Mouse (Mus musculus) heart, embryonic 14.5 days (tissue): ENCODE results near the gene Orc2. TPM values are rescaled to one million over a fixed set of nuclear protein-coding genes. Genes with fewer than 3 reads are reported as not detected.
A peak's percentile ranks its signal among the peaks of the same experiment; 100 is the strongest.

Experiments
- ATAC-seq: fragments of 200-750 bp; cut with Nextera tagmentation; 2 replicates; pipeline ENCODE4 v1.8.0; 2017; ENCODE audit warnings: low read depth, moderate TSS enrichment; ENCODE audit not compliant: insufficient number of reproducible peaks, insufficient read depth, low FRiP score
- H3K27ac ChIP-seq, 2 experiments: fragments of 200-500 bp in 1 of 2; fragments of 300-500 bp in 1 of 2; sonication (generic) in 1 of 2; replicated peaks in 1 of 2; 2 replicates each; pipeline ENCODE4 v1.5.1; 2012 to 2014; ENCODE audit warnings: low read depth in 2 of 2, low read length in 2 of 2, control low read depth in 1 of 2, mild to moderate bottlenecking in 1 of 2, mixed read lengths in 1 of 2; ENCODE audit not compliant: control insufficient read depth in 1 of 2, insufficient read depth in 1 of 2
- H3K27me3 ChIP-seq: fragments of 300-500 bp; sonication (generic); 2 replicates; pipeline ENCODE4 v1.6.1; 2014; ENCODE audit warnings: mild to moderate bottlenecking, low read length, control low read depth; ENCODE audit not compliant: control insufficient read depth, insufficient read depth
- H3K36me3 ChIP-seq: fragments of 300-500 bp; sonication (generic); 2 replicates; pipeline ENCODE4 v1.6.1; 2014; ENCODE audit warnings: mild to moderate bottlenecking, control low read depth, low read length, mixed read lengths; ENCODE audit not compliant: control insufficient read depth, insufficient read depth
- H3K4me1 ChIP-seq, 2 experiments: fragments of 200-500 bp in 1 of 2; fragments of 300-500 bp in 1 of 2; sonication (generic) in 1 of 2; 2 replicates each; pipeline ENCODE4 v1.6.1; 2012 to 2014; ENCODE audit warnings: low read length in 2 of 2, control low read depth in 1 of 2, mixed read lengths in 1 of 2; ENCODE audit not compliant: control insufficient read depth in 2 of 2, insufficient read depth in 2 of 2
- H3K4me2 ChIP-seq: fragments of 300-500 bp; sonication (generic); 2 replicates; pipeline ENCODE4 v1.6.1; 2014; ENCODE audit warnings: mild to moderate bottlenecking, low read length
- H3K4me3 ChIP-seq, 2 experiments: fragments of 200-500 bp in 1 of 2; fragments of 300-500 bp in 1 of 2; sonication (generic) in 1 of 2; 2 replicates each; pipeline ENCODE4 v1.5.1; 2012 to 2014; ENCODE audit warnings: low read length in 2 of 2, mild to moderate bottlenecking in 2 of 2, control low read depth in 1 of 2, low read depth in 1 of 2, moderate library complexity in 1 of 2; ENCODE audit not compliant: control insufficient read depth in 1 of 2, insufficient read depth in 1 of 2
- H3K9ac ChIP-seq: fragments of 300-500 bp; sonication (generic); 2 replicates; pipeline ENCODE4 v1.6.1; 2014; ENCODE audit warnings: mild to moderate bottlenecking, low read length
- H3K9me3 ChIP-seq: fragments of 300-500 bp; sonication (generic); 2 replicates; pipeline ENCODE4 v1.6.1; 2016; ENCODE audit warnings: low read length, control low read depth; ENCODE audit not compliant: control insufficient read depth
- WGBS: fragments of 180-500 bp; shearing (Covaris S2); extraction: QIAGEN DNeasy Blood & Tissue Kit; methylation state at CpG from one replicate; pipeline ENCODE4 v1.1.7; 2014; 5-methylcytosine and 5-hydroxymethylcytosine counted together
- polyA plus RNA-seq: library from polyadenylated mRNA; unstranded; fragments of >200 nt; fragmentation: Nextera tagmentation; extraction: Ambion mirVana; gene quantifications from 2 replicates; pipeline ENCODE4 v1.2.1, GENCODE M21; 2014

Orc2 gene
- polyA plus RNA-seq, 1 experiment from 2014 or later = 18.8 TPM

- no peak overlapping the region for H3K9ac ChIP-seq
- no peak overlapping the region; a peak in 1 of 4 replicates for H3K27ac ChIP-seq
- 81% methylated on average over 5 of the region's 5 CpGs for WGBS
- H3K36me3 ChIP-seq = peaks cover 99% of the 10 kb centered on the region
- no peak for ATAC-seq
- no peaks in the 10 kb centered on the region for H3K27me3 ChIP-seq
- H3K4me3 ChIP-seq = no peak overlapping the region
- peaks cover 3 to 4% of the 10 kb centered on the region in 2 experiments; a peak in 3 of 4 replicates for H3K4me1 ChIP-seq
- no peaks in the 10 kb centered on the region for H3K9me3 ChIP-seq
- H3K4me2 ChIP-seq = no peak overlapping the region
Measured at GRCm38 (mm10) chr1:58458175-58458574, 46.7 kb downstream of the Orc2 start.

- Histone ChIP-seq H3K4me1 (peaks cover 3 to 6% of the 10 kb centered on the region in 2 experiments; a peak in 3 of 4 replicates), H3K9ac (no peak overlapping the region), H3K27ac (no peak overlapping the region), H3K36me3 (peaks cover 88% of the 10 kb centered on the region), H3K4me3 (no peak overlapping the region), H3K9me3 (no peaks in the 10 kb centered on the region), H3K4me2 (no peak overlapping the region), H3K27me3 (no peaks in the 10 kb centered on the region)
- no peak for ATAC-seq
- WGBS = 87% methylated on average over 6 of the region's 6 CpGs
Measured at GRCm38 (mm10) chr1:58454316-58454715, 50.6 kb downstream of the Orc2 start.

- Histone ChIP-seq H3K27me3 (no peaks in the 10 kb centered on the region), H3K27ac (no peak overlapping the region), H3K4me1 (peaks cover 0 to 21% of the 10 kb centered on the region in 2 experiments; a peak in 3 of 4 replicates), H3K9me3 (no peaks in the 10 kb centered on the region), H3K4me3 (no peak overlapping the region), H3K9ac (no peak overlapping the region), H3K36me3 (peaks cover 38% of the 10 kb centered on the region), H3K4me2 (no peak overlapping the region)
- 81% methylated on average over 7 of the region's 7 CpGs for WGBS
- ATAC-seq = no peak
Measured at GRCm38 (mm10) chr1:58448396-58448795, 56.5 kb downstream of the Orc2 start.

DNA sequence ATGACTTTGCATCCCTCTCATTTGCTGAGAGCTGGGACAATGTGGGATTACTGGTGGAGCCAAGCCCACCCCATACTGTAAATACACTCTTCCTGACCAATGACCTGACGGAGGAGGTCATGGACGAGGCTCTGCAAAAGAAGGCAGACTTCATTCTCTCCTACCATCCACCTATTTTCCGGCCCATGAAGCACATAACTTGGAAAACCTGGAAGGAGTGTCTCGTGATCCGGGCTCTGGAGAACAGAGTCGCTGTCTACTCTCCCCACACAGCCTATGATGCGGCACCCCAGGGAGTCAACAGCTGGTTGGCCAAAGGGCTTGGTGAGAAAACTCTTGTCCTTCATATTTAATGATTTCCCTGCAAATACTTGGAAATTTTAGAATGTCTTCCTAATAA, 57.1 kb downstream of the Orc2 start:
- Histone ChIP-seq H3K4me2 (no peak overlapping the region), H3K9me3 (no peaks in the 10 kb centered on the region), H3K27ac (no peak overlapping the region), H3K4me1 (peaks cover 0 to 21% of the 10 kb centered on the region in 2 experiments; a peak in 3 of 4 replicates), H3K27me3 (no peaks in the 10 kb centered on the region), H3K9ac (no peak overlapping the region), H3K36me3 (peaks cover 32% of the 10 kb centered on the region), H3K4me3 (no peak overlapping the region)
- no peak for ATAC-seq
- 93% methylated on average over 7 of the region's 7 CpGs for WGBS

DNA sequence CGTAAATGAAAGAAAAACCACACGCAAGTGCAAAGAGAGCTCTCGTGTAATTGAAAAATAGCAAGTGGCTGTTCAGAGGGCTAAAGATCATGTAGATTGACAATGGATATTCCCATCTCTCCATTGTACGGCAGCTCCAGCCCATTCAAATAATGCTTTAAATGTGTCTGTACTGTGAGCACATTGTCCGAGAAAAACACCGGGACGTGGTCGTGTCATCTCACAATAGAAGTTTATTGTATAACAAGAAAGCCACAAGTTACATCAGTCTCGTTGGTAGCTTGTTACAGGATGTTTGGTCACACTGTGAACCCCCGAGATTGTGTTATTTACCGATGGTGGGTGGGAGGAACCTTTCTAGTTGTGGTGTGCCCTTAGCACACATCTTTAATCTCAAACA, 59.0 kb downstream of the Orc2 start:
- WGBS = 15% methylated on average over 11 of the region's 11 CpGs
- H3K9ac ChIP-seq = peak overlapping the region; percentile 87
- peaks cover 0 to 21% of the 10 kb centered on the region in 2 experiments; a peak in 3 of 4 replicates for H3K4me1 ChIP-seq
- peak overlapping the region; percentile 89 to 91 for H3K27ac ChIP-seq
- no peak for ATAC-seq
- H3K27me3 ChIP-seq = no peaks in the 10 kb centered on the region
- H3K4me3 ChIP-seq = peak overlapping the region; percentile 68 to 73
- H3K4me2 ChIP-seq = peak overlapping the region; percentile 78
- H3K9me3 ChIP-seq = no peaks in the 10 kb centered on the region
- peaks cover 34% of the 10 kb centered on the region for H3K36me3 ChIP-seq

- Histone ChIP-seq H3K4me1 (peaks cover 0 to 21% of the 10 kb centered on the region in 2 experiments; a peak in 3 of 4 replicates), H3K9me3 (no peaks in the 10 kb centered on the region), H3K36me3 (peaks cover 34% of the 10 kb centered on the region), H3K27ac (peak within 1 kb of the TSS; percentile 89 to 91), H3K4me3 (peak within 1 kb of the TSS; percentile 68 to 73), H3K27me3 (no peaks in the 10 kb centered on the region), H3K4me2 (peak within 1 kb of the TSS; percentile 78), H3K9ac (peak within 1 kb of the TSS; percentile 87)
- peak; percentile 92 for ATAC-seq
- WGBS = under 1% methylated on average over 33 of the region's 33 CpGs
Measured at GRCm38 (mm10) chr1:58445143-58445722, 59.7 kb downstream of the Orc2 start, which contains the start of the genes Nif3l1 and Ppil3. Gene Nif3l1 (plus strand): TSS chr1:58445151. Gene Ppil3 (minus strand): TSS chr1:58445486.

- no peaks in the 10 kb centered on the region for H3K27me3 ChIP-seq
- 12% methylated on average over 10 of the region's 10 CpGs for WGBS
- no peaks in the 10 kb centered on the region for H3K9me3 ChIP-seq
- H3K27ac ChIP-seq = peak overlapping the region; percentile 89 to 91
- ATAC-seq = no peak
- H3K4me3 ChIP-seq = peak overlapping the region; percentile 68 to 73
- peak overlapping the region; percentile 87 for H3K9ac ChIP-seq
- H3K4me2 ChIP-seq = peak overlapping the region; percentile 78
- peaks cover 0 to 21% of the 10 kb centered on the region in 2 experiments; a peak in 3 of 4 replicates for H3K4me1 ChIP-seq
- peaks cover 39% of the 10 kb centered on the region for H3K36me3 ChIP-seq
Measured at GRCm38 (mm10) chr1:58444691-58445090, 60.2 kb downstream of the Orc2 start.
